ENCODE assay signal across 12 mouse cellular contexts in the genomic region with DNA sequence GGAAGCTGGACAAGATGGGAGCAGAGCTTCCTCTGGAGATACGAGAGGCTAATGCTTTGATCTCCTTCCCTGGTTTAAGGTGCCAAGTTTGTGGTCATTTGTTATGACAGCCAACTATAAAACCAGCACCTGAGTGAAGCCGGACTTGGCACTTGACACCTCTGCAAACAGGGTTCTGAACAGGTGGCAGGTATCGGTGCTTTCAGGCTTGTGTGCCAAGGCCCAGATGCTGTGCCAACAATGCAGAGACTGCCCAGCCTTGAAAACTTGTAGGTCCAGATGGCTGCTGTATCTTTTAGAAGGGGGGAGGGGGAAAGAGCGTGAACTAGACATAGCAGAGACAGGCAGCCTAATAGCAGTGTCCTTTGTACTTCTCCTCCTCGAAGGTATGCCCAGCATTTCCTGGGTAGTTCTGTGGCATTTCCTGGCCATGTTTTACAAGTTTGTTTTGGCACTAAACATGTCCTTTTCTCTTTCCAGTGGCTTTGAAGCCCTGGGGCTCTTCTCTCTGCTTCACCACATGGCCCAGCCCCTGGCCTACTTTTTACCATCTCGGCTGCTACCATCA.
A peak's percentile ranks its signal among the peaks of the same experiment; 100 is the strongest.
DNase-seq lines count a peak whose midpoint lies in the region; ATAC-seq and TF ChIP-seq lines count a peak whose summit lies in the region.
"Had no signal": no experiment of that assay in that cellular context is flagged by ENCODE, and none has a peak within 500 bp of the region (broad histone marks: within the 10 kb centered on the region; RNA-seq: fewer than 3 reads in every experiment).

No protein-coding gene starts in this region.

- no peak for ATAC-seq in kidney, embryonic 16.5 days (ENCODE audit: low FRiP score, low TSS enrichment)
- ATAC-seq in embryonic facial prominence, embryonic 14.5 days (ENCODE audit: low read depth): no peak
- no peak for ATAC-seq in inflammation-experienced regulatory T-cells, adult 6 months
- ATAC-seq: forebrain, embryonic 15.5 days had no signal

- DNase-seq in kidney, adult 11 months: peak; percentile 65
- peak; percentile 42 for DNase-seq in 3134 (ENCODE audit: extremely low read depth, insufficient read length, low spot score)
- peak; percentile 34 for DNase-seq in brain, embryonic 14.5 days (ENCODE audit: low read depth)
- peak; percentile 41 for DNase-seq in embryonic facial prominence, embryonic 14.5 days (ENCODE audit: low spot score)
- no peak for DNase-seq in T-cell, adult 2 months (ENCODE audit: low spot score)
- no peak for DNase-seq in right cerebral cortex, postnatal 10 days (ENCODE audit: low spot score in 2 of 2)
- DNase-seq: heart, adult 18-20 months; spleen, adult 18-20 months had no signal

- H3K4me2 ChIP-seq in kidney, embryonic 16.5 days (replicated peaks; ENCODE audit: low read depth, low read length): no peak overlapping the region
- no peak overlapping the region for H3K4me2 ChIP-seq in embryonic facial prominence, embryonic 14.5 days (ENCODE audit: low read depth, low read length)
- H3K4me2 ChIP-seq: forebrain, embryonic 15.5 days; limb, embryonic 13.5 days had no signal

- no peaks in the 10 kb centered on the region for H3K27me3 ChIP-seq in kidney, embryonic 16.5 days (ENCODE audit: insufficient read depth, low read length)
- H3K27me3 ChIP-seq in embryonic facial prominence, embryonic 14.5 days (replicated peaks; ENCODE audit: control insufficient read depth, insufficient read depth, low read length): no peaks in the 10 kb centered on the region
- H3K27me3 ChIP-seq: forebrain, embryonic 15.5 days; limb, embryonic 13.5 days had no signal

- H3K36me3 ChIP-seq in kidney, embryonic 16.5 days (ENCODE audit: insufficient read depth, low read length): no peaks in the 10 kb centered on the region
- no peaks in the 10 kb centered on the region for H3K36me3 ChIP-seq in embryonic facial prominence, embryonic 14.5 days (ENCODE audit: control insufficient read depth, insufficient read depth, low read length)
- H3K36me3 ChIP-seq: forebrain, embryonic 15.5 days; limb, embryonic 13.5 days had no signal

- no peak overlapping the region for H3K9ac ChIP-seq in kidney, embryonic 16.5 days (replicated peaks; ENCODE audit: low read length)
- no peak overlapping the region for H3K9ac ChIP-seq in embryonic facial prominence, embryonic 14.5 days (ENCODE audit: low read depth, low read length)
- H3K9ac ChIP-seq: forebrain, embryonic 15.5 days; limb, embryonic 13.5 days had no signal

- no peak overlapping the region for H3K27ac ChIP-seq in kidney, embryonic 16.5 days (ENCODE audit: low read length)
- no peak overlapping the region for H3K27ac ChIP-seq in embryonic facial prominence, embryonic 14.5 days (replicated peaks; ENCODE audit: low read depth, low read length)
- H3K27ac ChIP-seq: forebrain, embryonic 15.5 days; limb, embryonic 13.5 days had no signal

- no peak overlapping the region for H3K4me3 ChIP-seq in kidney, embryonic 16.5 days (ENCODE audit: low read length)
- H3K4me3 ChIP-seq in embryonic facial prominence, embryonic 14.5 days (ENCODE audit: low read depth, low read length): no peak overlapping the region
- H3K4me3 ChIP-seq: forebrain, embryonic 15.5 days; limb, embryonic 13.5 days had no signal

- WGBS in kidney, embryonic 16.5 days: 61% methylated on average over 6 of the region's 6 CpGs
- WGBS in embryonic facial prominence, embryonic 14.5 days: 63% methylated on average over 5 of the region's 6 CpGs

- no peak for TF ChIP-seq CTCF in brain, embryonic 14.5 days (IDR thresholded peaks at IDR 0.05; ENCODE audit: borderline replicate concordance, extremely low read depth, insufficient read depth, insufficient read length)

- TF ChIP-seq POLR2A in brain, embryonic 14.5 days (IDR thresholded peaks at IDR 0.05; ENCODE audit: borderline replicate concordance, extremely low read depth, insufficient read depth, insufficient read length, poor library complexity, severe bottlenecking): no peak

- H3K4me1 ChIP-seq in kidney, embryonic 16.5 days (ENCODE audit: insufficient read depth, low read length): no peaks in the 10 kb centered on the region
- H3K4me1 ChIP-seq in embryonic facial prominence, embryonic 14.5 days (ENCODE audit: control insufficient read depth, insufficient read depth, low read length): no peaks in the 10 kb centered on the region

- no peaks in the 10 kb centered on the region for H3K9me3 ChIP-seq in kidney, embryonic 16.5 days (ENCODE audit: low read length)
- H3K9me3 ChIP-seq in embryonic facial prominence, embryonic 14.5 days (ENCODE audit: control insufficient read depth, low read length): 0 out of 2 replicates have a peak, but pooled peaks cover 6% of the 10 kb centered on the region
- H3K9me3 ChIP-seq: forebrain, embryonic 15.5 days; limb, embryonic 13.5 days had no signal

Comparison
In these comparisons a context has a peak if more than half of its experiments do, and no peak if none do; other contexts are left out.
1. DNase-seq: peak in kidney, adult 11 months (single experiment), 3134 (single experiment), brain, embryonic 14.5 days (single experiment) and embryonic facial prominence, embryonic 14.5 days (single experiment); none in T-cell, adult 2 months (single experiment) and right cerebral cortex, postnatal 10 days (0 of 2).